Comparison of ENCODE assay signal across 11 mouse cellular contexts in genomic region chr9:71760518-71761141, GRCm38 (mm10). TPM values are rescaled to one million over a fixed set of nuclear protein-coding genes. Genes with fewer than 3 reads are reported as not detected.
DNase-seq lines count a peak whose midpoint lies in the region; ATAC-seq and TF ChIP-seq lines count a peak whose summit lies in the region.
"Had no signal": no experiment of that assay in that cellular context is flagged by ENCODE, and none has a peak within 500 bp of the region (broad histone marks: within the 10 kb centered on the region; RNA-seq: fewer than 3 reads in every experiment).

No protein-coding gene starts in this region.

- DNase-seq in heart, embryonic 10.5 days (ENCODE audit: low spot score), result no peak
- DNase-seq in heart, postnatal 10 days, result no peak
- DNase-seq in kidney, postnatal 0 days (ENCODE audit: low spot score), result no peak
- no peak for DNase-seq in kidney, postnatal 4 days
- DNase-seq in thymus, postnatal 4 days, result no peak
- DNase-seq in adrenal gland, postnatal 25 days, result no peak
- DNase-seq: gastrocnemius, adult 2 months had no signal

- no peaks in the 10 kb centered on the region for H3K9me3 ChIP-seq in heart, embryonic 10.5 days
- no peaks in the 10 kb centered on the region for H3K9me3 ChIP-seq in kidney, postnatal 0 days (replicated peaks; ENCODE audit: low read length)
- H3K9me3 ChIP-seq in forebrain, embryonic 12.5 days, result 0 out of 2 replicates have a peak, but pooled peaks cover 4% of the 10 kb centered on the region
- H3K9me3 ChIP-seq in midbrain, embryonic 15.5 days, result no peaks in the 10 kb centered on the region
- H3K9me3 ChIP-seq: embryonic facial prominence, embryonic 15.5 days had no signal

- TF ChIP-seq CTCF in kidney, postnatal 0 days (IDR thresholded peaks at IDR 0.05; ENCODE audit: low read depth), result no peak

- WGBS in heart, embryonic 10.5 days, result 14% methylated on average over 14 of the region's 14 CpGs
- 21% methylated on average over 14 of the region's 14 CpGs for WGBS in kidney, postnatal 0 days
- 5% methylated on average over 14 of the region's 14 CpGs for WGBS in forebrain, embryonic 12.5 days
- 4% methylated on average over 14 of the region's 14 CpGs for WGBS in midbrain, embryonic 15.5 days

- no peaks in the 10 kb centered on the region for H3K27me3 ChIP-seq in heart, embryonic 10.5 days (ENCODE audit: insufficient read depth, poor library complexity, severe bottlenecking)
- no peaks in the 10 kb centered on the region for H3K27me3 ChIP-seq in kidney, postnatal 0 days (ENCODE audit: insufficient read depth, low read length)
- peaks cover 65% of the 10 kb centered on the region for H3K27me3 ChIP-seq in forebrain, embryonic 12.5 days
- H3K27me3 ChIP-seq in midbrain, embryonic 15.5 days (replicated peaks), result peaks cover 21% of the 10 kb centered on the region; the same call in 1 of the 2 replicates
- H3K27me3 ChIP-seq: embryonic facial prominence, embryonic 15.5 days had no signal

- peaks cover 87% of the 10 kb centered on the region for H3K4me1 ChIP-seq in heart, embryonic 10.5 days
- peaks cover 31% of the 10 kb centered on the region for H3K4me1 ChIP-seq in kidney, postnatal 0 days (replicated peaks; ENCODE audit: insufficient read depth, low read length)
- peaks cover 36% of the 10 kb centered on the region for H3K4me1 ChIP-seq in forebrain, embryonic 12.5 days
- peaks cover 15% of the 10 kb centered on the region for H3K4me1 ChIP-seq in midbrain, embryonic 15.5 days

- ATAC-seq in kidney, postnatal 0 days (replicated peaks; ENCODE audit: low FRiP score, low read depth), result no peak
- no peak; the same call in 1 of the 2 replicates for ATAC-seq in forebrain, embryonic 12.5 days (ENCODE audit: low FRiP score)
- no peak for ATAC-seq in midbrain, embryonic 15.5 days (replicated peaks)
- ATAC-seq: inflammation-experienced regulatory T-cells, adult 6 months had no signal

- intact Hi-C loops in heart, postnatal 10 days (cut with DNase I), result no loop called here

- peak overlapping the region; percentile 22; the same call in 1 of the 2 replicates for H3K4me3 ChIP-seq in heart, embryonic 10.5 days
- H3K4me3 ChIP-seq in kidney, postnatal 0 days (replicated peaks; ENCODE audit: low read depth, low read length), result no peak overlapping the region
- no peak overlapping the region for H3K4me3 ChIP-seq in forebrain, embryonic 12.5 days (replicated peaks)
- H3K4me3 ChIP-seq in midbrain, embryonic 15.5 days, result no peak overlapping the region
- H3K4me3 ChIP-seq: embryonic facial prominence, embryonic 15.5 days; gastrocnemius, adult 2 months had no signal

- 0 out of 2 replicates have a peak overlapping the region, but pooled peaks have one; percentile 3 for H3K4me2 ChIP-seq in kidney, postnatal 0 days (ENCODE audit: low read length)
- H3K4me2 ChIP-seq in forebrain, embryonic 12.5 days, result peak overlapping the region; percentile 34
- H3K4me2 ChIP-seq in midbrain, embryonic 15.5 days, result peak overlapping the region; percentile 16; the same call in 1 of the 2 replicates

- peaks cover 7% of the 10 kb centered on the region for H3K36me3 ChIP-seq in heart, embryonic 10.5 days
- H3K36me3 ChIP-seq in kidney, postnatal 0 days (ENCODE audit: insufficient read depth, low read length), result no peaks in the 10 kb centered on the region
- H3K36me3 ChIP-seq in forebrain, embryonic 12.5 days (replicated peaks), result no peaks in the 10 kb centered on the region
- no peaks in the 10 kb centered on the region for H3K36me3 ChIP-seq in midbrain, embryonic 15.5 days (replicated peaks)
- H3K36me3 ChIP-seq: embryonic facial prominence, embryonic 15.5 days had no signal

- H3K27ac ChIP-seq in heart, embryonic 10.5 days, result peak overlapping the region; percentile 77
- H3K27ac ChIP-seq in kidney, postnatal 0 days, result peak overlapping the region; percentile 79
- H3K27ac ChIP-seq in forebrain, embryonic 12.5 days, result peak overlapping the region; percentile 42; the same call in 1 of the 2 replicates
- no peak overlapping the region for H3K27ac ChIP-seq in midbrain, embryonic 15.5 days
- H3K27ac ChIP-seq: embryonic facial prominence, embryonic 15.5 days; gastrocnemius, adult 2 months had no signal

- 0 out of 2 replicates have a peak overlapping the region, but pooled peaks have one; percentile 37 for H3K9ac ChIP-seq in kidney, postnatal 0 days (ENCODE audit: low read depth, low read length)
- peak overlapping the region; percentile 29; the same call in 1 of the 2 replicates for H3K9ac ChIP-seq in forebrain, embryonic 12.5 days
- no peak overlapping the region for H3K9ac ChIP-seq in midbrain, embryonic 15.5 days

RNA-seq across cellular contexts. Expression of gene Cgnl1, which starts 10.8 kb away (rescaled TPM):
- 43.1 and 60.1 TPM in 2 replicates for polyA plus RNA-seq in heart, embryonic 10.5 days (2016; fragmentation: Nextera tagmentation; extraction: Ambion mirVana)
- 10 to 100 TPM; 42.8 to 44.9 TPM for total RNA-seq in heart, postnatal 10 days (2021)
- 33.8 and 37.9 TPM in 2 replicates for polyA plus RNA-seq in kidney, postnatal 0 days (2015; fragmentation: Nextera tagmentation; extraction: Ambion mirVana)
- polyA plus RNA-seq in forebrain, embryonic 12.5 days (2016; fragmentation: Nextera tagmentation; extraction: Ambion mirVana), result 5.1 and 5.2 TPM in 2 replicates
- polyA plus RNA-seq in midbrain, embryonic 15.5 days (2015; fragmentation: Nextera tagmentation; extraction: Ambion mirVana), result 5.9 and 6.2 TPM in 2 replicates
- total RNA-seq in adrenal gland, postnatal 25 days (2021), result 82.3 and 91.2 TPM in 2 replicates
- polyA plus RNA-seq: inflammation-experienced regulatory T-cells, adult 6 months had no signal
